Mouse (Mus musculus) limb, embryonic 13.5 days (tissue): ENCODE data around the gene Wwp2. TPM values are rescaled to one million over a fixed set of nuclear protein-coding genes. Genes with fewer than 3 reads are reported as not detected.

Source experiments
- ATAC-seq: fragments of 200-750 bp; cut with Nextera tagmentation; 2 replicates; pipeline ENCODE4 v1.8.0; 2017; ENCODE audit warnings: low read depth, moderate number of reproducible peaks, moderate TSS enrichment; ENCODE audit not compliant: low FRiP score
- H3K27ac ChIP-seq: fragments of 300-500 bp; sonication (generic); 2 replicates; pipeline ENCODE4 v1.5.1; 2015; ENCODE audit warnings: inconsistent platforms, mild to moderate bottlenecking, moderate library complexity
- H3K27me3 ChIP-seq: fragments of 300-500 bp; sonication (generic); 2 replicates; pipeline ENCODE4 v1.6.1; 2015; ENCODE audit warnings: mild to moderate bottlenecking, inconsistent platforms
- H3K36me3 ChIP-seq: fragments of 300-500 bp; sonication (generic); 2 replicates; pipeline ENCODE4 v1.6.1; 2015; ENCODE audit warnings: inconsistent platforms, mild to moderate bottlenecking, moderate library complexity
- H3K4me1 ChIP-seq: fragments of 300-500 bp; sonication (generic); 2 replicates; pipeline ENCODE4 v1.6.1; 2015; ENCODE audit warnings: inconsistent platforms
- H3K4me2 ChIP-seq: fragments of 300-500 bp; sonication (generic); replicated peaks from 2 replicates; pipeline ENCODE4 v1.6.1; 2015; ENCODE audit warnings: inconsistent platforms, mild to moderate bottlenecking, moderate library complexity
- H3K4me3 ChIP-seq: fragments of 300-500 bp; sonication (generic); 2 replicates; pipeline ENCODE4 v1.5.1; 2015; ENCODE audit warnings: moderate library complexity, mild to moderate bottlenecking, inconsistent platforms
- H3K9ac ChIP-seq: fragments of 300-500 bp; sonication (generic); 2 replicates; pipeline ENCODE4 v1.6.1; 2015; ENCODE audit warnings: mild to moderate bottlenecking, inconsistent platforms
- H3K9me3 ChIP-seq: fragments of 300-500 bp; sonication (generic); 2 replicates; pipeline ENCODE4 v1.6.1; 2016; ENCODE audit warnings: inconsistent platforms
- WGBS: fragments of 180-500 bp; shearing (Covaris S2); methylation state at CpG from one replicate; pipeline ENCODE4 v1.1.7; 2015; 5-methylcytosine and 5-hydroxymethylcytosine counted together
- polyA plus RNA-seq: library from polyadenylated mRNA; unstranded; fragments of >200 nt; fragmentation: Nextera tagmentation; extraction: Ambion mirVana; gene quantifications from 2 replicates; pipeline ENCODE4 v1.2.1, GENCODE M21; 2015

Wwp2 gene
- polyA plus RNA-seq, 1 experiment from 2014 or later = 329 TPM

- Histone ChIP-seq H3K9me3 (no peaks in the 10 kb centered on the region), H3K4me1 (peaks cover 6% of the 10 kb centered on the region; the same call in 1 of the 2 replicates), H3K27me3 (no peaks in the 10 kb centered on the region), H3K4me3 (no peak overlapping the region), H3K36me3 (peaks cover 21% of the 10 kb centered on the region), H3K27ac (no peak overlapping the region), H3K9ac (no peak overlapping the region), H3K4me2 (no peak overlapping the region)
- 92% methylated on average over 3 of the region's 3 CpGs for WGBS
- ATAC-seq = no peak
Measured at GRCm38 (mm10) chr8:107574771-107575170, 138.6 kb downstream of the Wwp2 start.

- Histone ChIP-seq H3K36me3 (peaks cover 41% of the 10 kb centered on the region), H3K4me3 (no peak overlapping the region), H3K27ac (peak overlapping the region; percentile 52), H3K4me2 (peak overlapping the region; percentile 49), H3K9ac (no peak overlapping the region), H3K9me3 (no peaks in the 10 kb centered on the region), H3K27me3 (no peaks in the 10 kb centered on the region), H3K4me1 (peaks cover 6% of the 10 kb centered on the region; the same call in 1 of the 2 replicates)
- WGBS = 11% methylated on average over 10 of the region's 10 CpGs
- peak; percentile 66; the same call in 1 of the 2 replicates for ATAC-seq
Measured at GRCm38 (mm10) chr8:107576702-107577101, 140.5 kb downstream of the Wwp2 start.

- 92% methylated on average over 4 of the region's 4 CpGs for WGBS
- Histone ChIP-seq H3K9me3 (no peaks in the 10 kb centered on the region), H3K9ac (no peak overlapping the region), H3K27ac (peak overlapping the region; percentile 48; the same call in 1 of the 2 replicates), H3K27me3 (no peaks in the 10 kb centered on the region), H3K4me3 (no peak overlapping the region), H3K4me1 (peaks cover 6% of the 10 kb centered on the region; the same call in 1 of the 2 replicates), H3K36me3 (peaks cover 50% of the 10 kb centered on the region), H3K4me2 (no peak overlapping the region)
- no peak for ATAC-seq
Measured at GRCm38 (mm10) chr8:107577640-107578039, 141.5 kb downstream of the Wwp2 start.

- peaks cover 55% of the 10 kb centered on the region for H3K36me3 ChIP-seq
- no peaks in the 10 kb centered on the region for H3K27me3 ChIP-seq
Measured at GRCm38 (mm10) chr8:107578132-107578531, 142.0 kb downstream of the Wwp2 start.

GRCm38 (mm10) chr8:107578541-107578940, 142.4 kb downstream of the Wwp2 start:
- 91% methylated on average over 8 of the region's 8 CpGs for WGBS
- H3K36me3 ChIP-seq = peaks cover 59% of the 10 kb centered on the region
- no peak for ATAC-seq
- H3K9ac ChIP-seq = no peak overlapping the region
- H3K27me3 ChIP-seq = no peaks in the 10 kb centered on the region
- peaks cover 4% of the 10 kb centered on the region; the same call in 1 of the 2 replicates for H3K4me1 ChIP-seq
- no peak overlapping the region for H3K27ac ChIP-seq
- H3K4me3 ChIP-seq = no peak overlapping the region
- no peaks in the 10 kb centered on the region for H3K9me3 ChIP-seq
- no peak overlapping the region for H3K4me2 ChIP-seq

More at GRCm38 (mm10) chr8:107578132-107578531, 142.0 kb downstream of the Wwp2 start:
- H3K27ac ChIP-seq = no peak overlapping the region
- no peaks in the 10 kb centered on the region for H3K9me3 ChIP-seq
- H3K4me3 ChIP-seq = no peak overlapping the region
- no peak for ATAC-seq
- no peak overlapping the region for H3K4me2 ChIP-seq
- H3K4me1 ChIP-seq = peaks cover 6% of the 10 kb centered on the region; the same call in 1 of the 2 replicates
- 89% methylated on average over 8 of the region's 8 CpGs for WGBS
- no peak overlapping the region for H3K9ac ChIP-seq

GRCm38 (mm10) chr8:107580879-107581278, 144.7 kb downstream of the Wwp2 start:
- no peak overlapping the region for H3K9ac ChIP-seq
- H3K27ac ChIP-seq = no peak overlapping the region
- H3K36me3 ChIP-seq = peaks cover 81% of the 10 kb centered on the region
- no peaks in the 10 kb centered on the region for H3K27me3 ChIP-seq
- peaks cover 7% of the 10 kb centered on the region for H3K4me1 ChIP-seq
- H3K4me3 ChIP-seq = no peak overlapping the region
- no peaks in the 10 kb centered on the region for H3K9me3 ChIP-seq
- 94% methylated on average over 13 of the region's 13 CpGs for WGBS
- no peak overlapping the region for H3K4me2 ChIP-seq
- ATAC-seq = no peak

GRCm38 (mm10) chr8:107581536-107581935, 145.4 kb downstream of the Wwp2 start:
- WGBS = 95% methylated on average over 4 of the region's 4 CpGs
- no peak overlapping the region for H3K27ac ChIP-seq
- no peaks in the 10 kb centered on the region for H3K27me3 ChIP-seq
- peaks cover 85% of the 10 kb centered on the region for H3K36me3 ChIP-seq
- ATAC-seq = no peak
- H3K4me1 ChIP-seq = peaks cover 11% of the 10 kb centered on the region
- H3K4me2 ChIP-seq = no peak overlapping the region
- no peak overlapping the region for H3K9ac ChIP-seq
- H3K4me3 ChIP-seq = no peak overlapping the region
- no peaks in the 10 kb centered on the region for H3K9me3 ChIP-seq

GRCm38 (mm10) chr8:107582136-107582535, 146.0 kb downstream of the Wwp2 start:
- peaks cover 16% of the 10 kb centered on the region for H3K4me1 ChIP-seq
- H3K4me3 ChIP-seq = no peak overlapping the region
- no peak for ATAC-seq
- H3K9ac ChIP-seq = no peak overlapping the region
- 94% methylated on average over 11 of the region's 11 CpGs for WGBS
- peaks cover 85% of the 10 kb centered on the region for H3K36me3 ChIP-seq
- no peak overlapping the region for H3K4me2 ChIP-seq
- no peaks in the 10 kb centered on the region for H3K27me3 ChIP-seq
- H3K27ac ChIP-seq = no peak overlapping the region
- H3K9me3 ChIP-seq = no peaks in the 10 kb centered on the region

- Histone ChIP-seq H3K4me1 (peaks cover 19% of the 10 kb centered on the region), H3K27ac (peak overlapping the region; percentile 87), H3K36me3 (peaks cover 37% of the 10 kb centered on the region), H3K4me2 (peak overlapping the region; percentile 79), H3K4me3 (peak overlapping the region; percentile 97), H3K27me3 (no peaks in the 10 kb centered on the region), H3K9ac (peak overlapping the region; percentile 96), H3K9me3 (no peaks in the 10 kb centered on the region)
- ATAC-seq = peak; percentile 33; the same call in 1 of the 2 replicates
- 1% methylated on average over 17 of the region's 17 CpGs for WGBS
Measured at GRCm38 (mm10) chr8:107587429-107587994, 151.3 kb downstream of the Wwp2 start.

- H3K27me3 ChIP-seq = no peaks in the 10 kb centered on the region
- 2% methylated on average over 65 of the region's 65 CpGs for WGBS
- peak within 1 kb of the TSS; percentile 79 for H3K4me2 ChIP-seq
- H3K36me3 ChIP-seq = peaks cover 30% of the 10 kb centered on the region
- peaks cover 19% of the 10 kb centered on the region for H3K4me1 ChIP-seq
- peak within 1 kb of the TSS; percentile 97 for H3K4me3 ChIP-seq
- H3K9ac ChIP-seq = peak within 1 kb of the TSS; percentile 96
- H3K9me3 ChIP-seq = no peaks in the 10 kb centered on the region
- H3K27ac ChIP-seq = peak within 1 kb of the TSS; percentile 87
- peak; percentile 93 for ATAC-seq
Measured at GRCm38 (mm10) chr8:107587995-107588780, 152.0 kb downstream of the Wwp2 start, which contains the start of gene Psmd7. Gene Psmd7 (minus strand): TSS chr8:107588464.

- no peak overlapping the region for H3K4me3 ChIP-seq
- H3K4me1 ChIP-seq = no peaks in the 10 kb centered on the region
- no peaks in the 10 kb centered on the region for H3K36me3 ChIP-seq
- H3K4me2 ChIP-seq = no peak overlapping the region
- ATAC-seq = no peak
- WGBS = 85% methylated on average over 6 of the region's 6 CpGs
- no peak overlapping the region for H3K27ac ChIP-seq
- H3K9ac ChIP-seq = no peak overlapping the region
- H3K27me3 ChIP-seq = no peaks in the 10 kb centered on the region
- H3K9me3 ChIP-seq = no peaks in the 10 kb centered on the region
Measured at GRCm38 (mm10) chr8:107593967-107594729, 158.0 kb downstream of the Wwp2 start.

- no peaks in the 10 kb centered on the region for H3K27me3 ChIP-seq
- no peaks in the 10 kb centered on the region for H3K4me1 ChIP-seq
- no peaks in the 10 kb centered on the region for H3K36me3 ChIP-seq
- no peak overlapping the region for H3K4me2 ChIP-seq
- no peak for ATAC-seq
- no peak overlapping the region for H3K4me3 ChIP-seq
- H3K9me3 ChIP-seq = no peaks in the 10 kb centered on the region
- no peak overlapping the region for H3K27ac ChIP-seq
- 81% methylated on average over 6 of the region's 6 CpGs for WGBS
- no peak overlapping the region for H3K9ac ChIP-seq
Measured at GRCm38 (mm10) chr8:107594817-107595216, 158.7 kb downstream of the Wwp2 start.
